Mouse (Mus musculus) embryonic facial prominence, embryonic 13.5 days (tissue): ENCODE measurements around the gene Olfr57. TPM values are rescaled to one million over a fixed set of nuclear protein-coding genes. Genes with fewer than 3 reads are reported as not detected.
"Not testable (repeated sequence)": the region's sequence is repeated elsewhere in the genome, so short reads cannot be mapped to it uniquely, and the experiment has no call there.

ENCODE experiments used
- ATAC-seq: fragments of 200-750 bp; cut with Nextera tagmentation; 2 replicates; pipeline ENCODE4 v1.8.0; 2017; ENCODE audit warnings: low read depth; ENCODE audit not compliant: insufficient number of reproducible peaks, insufficient read depth, low FRiP score, low TSS enrichment
- H3K27ac ChIP-seq: fragments of 300-500 bp; sonication (generic); 2 replicates; pipeline ENCODE4 v1.5.1; 2015; ENCODE audit warnings: moderate library complexity, mild to moderate bottlenecking, inconsistent platforms
- H3K27me3 ChIP-seq: fragments of 300-500 bp; sonication (generic); 2 replicates; pipeline ENCODE4 v1.6.1; 2015; ENCODE audit warnings: mild to moderate bottlenecking, inconsistent platforms
- H3K36me3 ChIP-seq: fragments of 300-500 bp; sonication (generic); 2 replicates; pipeline ENCODE4 v1.6.1; 2015; ENCODE audit warnings: mild to moderate bottlenecking, inconsistent platforms
- H3K4me1 ChIP-seq: fragments of 300-500 bp; sonication (generic); 2 replicates; pipeline ENCODE4 v1.6.1; 2015; ENCODE audit warnings: inconsistent platforms
- H3K4me2 ChIP-seq: fragments of 300-500 bp; sonication (generic); 2 replicates; pipeline ENCODE4 v1.6.1; 2015; ENCODE audit warnings: moderate library complexity, mild to moderate bottlenecking, inconsistent platforms
- H3K4me3 ChIP-seq: fragments of 300-500 bp; sonication (generic); 2 replicates; pipeline ENCODE4 v1.5.1; 2015; ENCODE audit warnings: mild to moderate bottlenecking, inconsistent platforms
- H3K9ac ChIP-seq: fragments of 300-500 bp; sonication (generic); 2 replicates; pipeline ENCODE4 v1.6.1; 2015; ENCODE audit warnings: mild to moderate bottlenecking, inconsistent platforms
- H3K9me3 ChIP-seq: fragments of 300-500 bp; sonication (generic); 2 replicates; pipeline ENCODE4 v1.6.1; 2016; ENCODE audit warnings: inconsistent platforms
- WGBS: fragments of 180-500 bp; shearing (Covaris S2); methylation state at CpG from one replicate; pipeline ENCODE4 v1.1.7; 2015; ENCODE audit warnings: mixed read lengths; 5-methylcytosine and 5-hydroxymethylcytosine counted together
- polyA plus RNA-seq: library from polyadenylated mRNA; unstranded; fragments of >200 nt; fragmentation: Nextera tagmentation; extraction: Ambion mirVana; gene quantifications from 2 replicates; pipeline ENCODE4 v1.2.1, GENCODE M21; 2015

Olfr57 gene
- 0.31 TPM in 1 of 2 replicates, not detected in the other for polyA plus RNA-seq

GRCm38 (mm10) chr10:79028441-79028840 lies at the start of gene Olfr57:
Gene Olfr57, plus strand, starts transcription at chr10:79028741.
- Histone ChIP-seq H3K4me1 (no peaks in the 10 kb centered on the region), H3K9ac (no peak within 1 kb of the TSS), H3K36me3 (no peaks in the 10 kb centered on the region), H3K4me2 (no peak within 1 kb of the TSS), H3K27me3 (no peaks in the 10 kb centered on the region), H3K4me3 (no peak within 1 kb of the TSS), H3K27ac (no peak within 1 kb of the TSS), H3K9me3 (0 out of 2 replicates have a peak, but pooled peaks cover 3% of the 10 kb centered on the region)
- no peak for ATAC-seq

- H3K9me3 ChIP-seq: no peaks in the 10 kb centered on the region
- H3K36me3 ChIP-seq: no peaks in the 10 kb centered on the region
- H3K27ac ChIP-seq: no peak within 1 kb of the TSS
- H3K27me3 ChIP-seq: no peaks in the 10 kb centered on the region
- H3K4me1 ChIP-seq: no peaks in the 10 kb centered on the region
- no peak within 1 kb of the TSS for H3K4me3 ChIP-seq
- H3K9ac ChIP-seq: no peak within 1 kb of the TSS
- ATAC-seq: no peak
- no peak within 1 kb of the TSS for H3K4me2 ChIP-seq
Measured at GRCm38 (mm10) chr10:78980750-78981149, 47.8 kb upstream of the Olfr57 start, which contains the start of gene Olfr1352. Gene Olfr1352, plus strand, starts transcription at chr10:78981050.

- no peak for ATAC-seq
- no peak within 1 kb of the TSS for H3K9ac ChIP-seq
- H3K36me3 ChIP-seq: no peaks in the 10 kb centered on the region
- no peak within 1 kb of the TSS for H3K4me2 ChIP-seq
- no peaks in the 10 kb centered on the region for H3K27me3 ChIP-seq
- WGBS: 52% methylated on average over 1 of the region's 1 CpGs
- no peak within 1 kb of the TSS for H3K4me3 ChIP-seq
- H3K4me1 ChIP-seq: no peaks in the 10 kb centered on the region
- H3K9me3 ChIP-seq: no peaks in the 10 kb centered on the region
- no peak within 1 kb of the TSS for H3K27ac ChIP-seq
Measured at GRCm38 (mm10) chr10:79012172-79012571, 16.4 kb upstream of the Olfr57 start, which contains the start of gene Olfr1351. Gene Olfr1351, plus strand, starts transcription at chr10:79012472.

GRCm38 (mm10) chr10:79042457-79042856 lies 13.9 kb downstream of the Olfr57 start:
- H3K4me1 ChIP-seq, H3K27ac ChIP-seq, H3K27me3 ChIP-seq, H3K9ac ChIP-seq, H3K4me2 ChIP-seq, H3K4me3 ChIP-seq, ATAC-seq, H3K36me3 ChIP-seq: not testable (repeated sequence)
- peaks cover 26% of the 10 kb centered on the region for H3K9me3 ChIP-seq
- WGBS: 76% methylated on average over 2 of the region's 2 CpGs

GRCm38 (mm10) chr10:79057370-79057769 lies 28.8 kb downstream of the Olfr57 start:
- WGBS: 90% methylated on average over 3 of the region's 3 CpGs
- peaks cover 19% of the 10 kb centered on the region for H3K9me3 ChIP-seq
- H3K4me3 ChIP-seq, ATAC-seq, H3K9ac ChIP-seq, H3K4me2 ChIP-seq, H3K4me1 ChIP-seq, H3K27me3 ChIP-seq, H3K27ac ChIP-seq: not testable (repeated sequence)
- H3K36me3 ChIP-seq: peaks cover 43% of the 10 kb centered on the region

Other genes with a start within 250 kb of the Olfr57 start
- 2.6 and 2.7 TPM in 2 replicates for gene Slc1a6, start 248.2 kb upstream of the Olfr57 start, polyA plus RNA-seq
- not detected in 2 replicates for gene Olfr1356, start 176.6 kb upstream of the Olfr57 start, polyA plus RNA-seq
- gene Olfr1355, start 153.2 kb upstream of the Olfr57 start, polyA plus RNA-seq: not detected in 2 replicates
- gene Olfr1354, start 115.6 kb upstream of the Olfr57 start, polyA plus RNA-seq: not detected in 2 replicates
- not detected in 2 replicates for gene Olfr8, start 78.1 kb upstream of the Olfr57 start, polyA plus RNA-seq
- not detected in 2 replicates for gene Olfr1353, start 65.4 kb upstream of the Olfr57 start, polyA plus RNA-seq
- gene Olfr1352, start 47.7 kb upstream of the Olfr57 start, polyA plus RNA-seq: 0.17 TPM in 1 of 2 replicates, not detected in the other
- gene Olfr1351, start 16.3 kb upstream of the Olfr57 start, polyA plus RNA-seq: not detected in 2 replicates
- 43.2 and 43.8 TPM in 2 replicates for gene 2610008E11Rik, start 68.9 kb downstream of the Olfr57 start, polyA plus RNA-seq
- gene Vmn2r80, start 120.0 kb downstream of the Olfr57 start, polyA plus RNA-seq: not detected in 2 replicates
- not detected in 2 replicates for gene Vmn2r81, start 219.0 kb downstream of the Olfr57 start, polyA plus RNA-seq